Mouse (Mus musculus): ENCODE measurements around the gene Xrcc5. TPM values are rescaled to one million over a fixed set of nuclear protein-coding genes. Genes with fewer than 3 reads are reported as not detected.

Gene Xrcc5
- polyA plus RNA-seq, 1 experiment = 2.6 TPM

DNA sequence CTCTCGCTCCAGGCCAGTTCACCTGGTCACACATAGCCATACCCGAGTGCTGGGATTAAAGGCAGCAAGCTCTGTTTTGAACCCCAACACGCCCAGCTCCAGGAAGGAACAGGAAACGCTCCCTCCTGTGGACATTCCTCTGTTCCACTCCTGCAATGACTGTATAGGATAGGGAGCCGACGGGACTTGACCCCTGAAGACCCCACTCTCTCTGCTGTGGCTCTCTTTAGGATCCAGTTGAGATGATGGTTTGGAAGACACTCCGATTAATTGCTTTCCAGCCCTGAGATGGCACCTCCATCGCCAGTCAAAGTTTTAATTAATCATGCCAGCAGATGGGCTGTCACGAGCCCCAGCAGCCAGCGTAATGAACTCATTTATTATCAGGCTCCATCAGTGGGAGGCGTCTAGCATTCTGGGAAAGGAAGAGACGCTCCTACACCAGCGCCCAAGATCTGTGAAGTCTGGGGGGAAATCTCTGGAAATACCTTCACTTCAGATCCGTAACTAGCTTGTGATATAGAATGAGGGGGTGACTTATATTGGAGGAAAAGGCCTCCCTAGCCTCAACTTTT lies 99.4 kb downstream of the Xrcc5 start:
- no peak for TF ChIP-seq GATA1 (IDR thresholded peaks at IDR 0.05; ENCODE audit: low read length)

DNA sequence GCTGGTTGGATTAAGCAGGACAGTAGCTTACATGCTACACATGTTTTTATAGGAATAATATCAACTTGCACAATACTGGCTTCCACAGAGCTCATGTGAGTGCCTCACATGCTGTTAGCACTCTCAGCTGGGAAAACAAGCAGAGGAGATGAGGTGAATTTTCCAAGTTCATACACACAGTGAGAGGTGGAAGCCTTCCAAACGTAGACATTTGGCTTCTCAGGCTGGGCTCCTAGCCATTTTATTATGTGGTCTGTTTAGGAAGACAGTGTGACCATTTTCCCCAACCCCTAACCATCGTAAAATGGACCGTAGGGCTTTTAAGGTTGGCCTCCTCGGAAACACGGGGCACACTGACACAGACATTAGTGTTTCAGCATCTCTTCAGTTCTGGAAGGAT lies 102.7 kb downstream of the Xrcc5 start:
- TF ChIP-seq GATA1 (IDR thresholded peaks at IDR 0.05; ENCODE audit: low read length) = no peak

DNA sequence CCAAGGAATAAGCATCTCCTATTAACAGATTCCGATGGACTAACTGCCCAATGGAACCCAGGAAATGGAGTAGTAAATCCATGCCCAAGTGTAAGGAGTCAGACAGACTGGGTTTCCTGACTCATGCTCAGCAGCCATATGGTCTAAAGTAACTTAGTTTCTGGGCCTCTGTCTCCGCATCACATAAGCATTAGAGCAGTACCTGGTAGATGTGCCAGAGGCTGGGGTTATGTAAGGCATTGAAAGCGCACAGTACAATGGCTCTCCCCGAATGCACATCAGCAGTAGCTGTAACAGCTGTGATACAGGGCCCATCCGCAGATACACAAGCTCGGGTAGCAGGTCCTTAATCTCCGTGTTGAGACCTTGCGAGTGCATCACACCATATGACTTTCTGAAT lies 103.9 kb downstream of the Xrcc5 start:
- no peak for TF ChIP-seq GATA1 (IDR thresholded peaks at IDR 0.05; ENCODE audit: low read length)

DNA sequence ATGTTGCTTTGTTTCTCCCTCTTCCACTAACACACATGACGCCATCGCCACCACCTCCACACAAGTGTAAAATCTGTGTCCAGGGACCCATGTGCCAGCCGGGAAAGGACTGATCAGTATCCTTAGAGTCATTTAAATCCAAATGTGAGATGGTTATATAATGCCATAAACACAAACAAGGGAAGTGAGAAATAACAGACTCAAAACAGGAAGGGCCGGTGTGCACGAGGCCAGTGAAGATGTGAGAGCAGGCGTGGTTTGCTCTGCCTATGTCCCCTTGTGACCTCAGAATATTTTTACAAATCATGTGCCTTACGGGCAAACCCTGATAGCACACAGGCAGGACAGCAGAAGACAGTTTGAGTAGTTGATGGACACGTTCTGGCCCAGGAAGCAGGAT lies 106.0 kb downstream of the Xrcc5 start:
- TF ChIP-seq GATA1 (IDR thresholded peaks at IDR 0.05; ENCODE audit: low read length) = no peak

DNA sequence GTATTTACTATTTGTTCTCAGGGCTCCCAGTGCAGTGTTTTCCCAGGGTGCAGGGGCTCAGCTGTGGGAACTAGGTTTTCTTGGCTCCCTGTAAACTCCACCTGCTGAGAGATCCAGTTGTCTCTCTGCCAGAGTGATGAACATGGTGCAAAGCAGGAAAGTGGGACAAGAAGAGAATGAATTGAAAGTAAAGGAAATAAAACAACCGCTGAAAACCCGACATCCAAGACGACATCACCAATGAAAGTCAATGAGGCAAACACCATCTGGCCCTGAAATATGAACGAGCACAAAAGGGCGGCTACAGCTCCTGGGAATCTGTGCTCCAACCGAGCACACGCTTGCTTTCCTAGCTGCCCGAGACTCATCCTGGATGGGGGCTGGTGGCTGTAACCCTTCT lies 106.9 kb downstream of the Xrcc5 start:
- no peak for TF ChIP-seq GATA1 (IDR thresholded peaks at IDR 0.05; ENCODE audit: low read length)

DNA sequence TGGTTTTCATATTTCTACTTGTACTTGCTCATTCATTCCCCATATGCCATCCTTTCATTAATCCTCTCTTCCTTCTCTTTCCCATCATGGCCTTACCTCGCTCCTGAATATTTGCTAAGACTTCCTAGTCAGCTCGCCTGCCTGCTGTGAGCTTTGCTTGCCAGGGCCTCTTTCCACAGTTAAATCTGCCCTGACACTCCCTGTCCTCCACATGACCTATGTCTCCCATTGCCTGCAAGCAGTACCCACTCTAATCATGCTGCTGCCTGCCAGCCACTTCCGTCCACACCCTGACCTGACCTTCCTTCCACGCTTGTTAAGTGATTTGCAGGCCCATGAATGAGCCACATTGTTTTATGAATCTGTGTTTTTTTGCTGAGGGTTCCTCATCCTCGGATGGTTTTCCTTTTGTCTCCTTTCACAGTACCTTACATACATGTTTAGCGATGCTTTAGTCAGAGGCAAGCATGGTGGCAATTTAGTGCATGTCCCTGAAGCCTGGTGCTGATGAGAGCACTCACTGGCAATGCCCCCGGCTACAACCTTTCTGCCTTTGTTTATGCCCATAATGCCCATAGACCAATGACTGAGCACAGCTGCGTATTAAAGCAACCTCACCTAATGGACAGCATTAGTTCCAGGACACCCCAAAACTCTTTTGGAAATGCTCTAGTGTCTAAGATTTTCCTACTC lies 107.5 kb downstream of the Xrcc5 start:
- TF ChIP-seq GATA1 (IDR thresholded peaks at IDR 0.05; ENCODE audit: low read length) = no peak

DNA sequence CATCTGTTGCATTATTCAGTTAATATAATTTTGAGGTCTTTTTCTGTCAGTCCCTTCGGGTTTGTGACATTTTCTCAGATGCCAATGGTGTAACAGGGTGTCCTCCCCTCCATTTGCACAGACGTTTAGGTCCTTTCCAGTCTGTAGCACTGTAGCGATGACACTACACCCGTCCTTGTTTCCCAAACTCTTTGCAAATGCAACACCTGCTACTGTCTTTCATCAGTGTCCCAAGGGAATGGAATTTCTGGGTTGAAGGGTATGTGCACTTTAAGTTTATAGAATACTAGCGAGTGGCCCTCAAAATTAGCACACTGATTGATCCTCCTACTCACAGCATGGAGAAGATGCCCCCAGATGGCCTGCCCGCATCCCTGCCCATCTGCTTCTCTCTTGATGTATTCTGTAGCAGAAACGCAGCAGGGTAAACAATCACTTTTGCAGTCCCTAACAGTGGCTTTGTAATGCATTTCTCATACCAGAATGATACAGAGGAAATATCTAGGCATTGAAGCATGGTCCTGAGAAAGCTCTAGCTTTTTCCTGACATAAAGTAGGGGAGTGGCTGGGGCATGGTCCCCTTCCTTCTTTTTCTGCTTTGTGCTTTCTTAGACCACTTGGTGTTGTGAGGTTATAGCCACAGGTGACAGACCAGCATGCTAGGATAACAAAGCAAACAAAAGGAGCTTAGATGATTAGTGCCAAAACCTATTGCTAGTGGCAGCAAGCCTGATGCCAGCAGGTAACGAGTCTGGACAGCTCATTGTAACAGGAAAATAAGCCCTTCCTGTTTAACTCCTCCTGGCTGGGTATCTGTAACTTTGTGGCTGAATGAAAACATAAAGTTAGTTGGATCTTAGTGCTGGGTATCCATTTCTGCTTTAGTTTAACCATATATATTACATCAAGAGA lies 111.8 kb downstream of the Xrcc5 start:
- TF ChIP-seq GATA1 (IDR thresholded peaks at IDR 0.05; ENCODE audit: low read length) = no peak

DNA sequence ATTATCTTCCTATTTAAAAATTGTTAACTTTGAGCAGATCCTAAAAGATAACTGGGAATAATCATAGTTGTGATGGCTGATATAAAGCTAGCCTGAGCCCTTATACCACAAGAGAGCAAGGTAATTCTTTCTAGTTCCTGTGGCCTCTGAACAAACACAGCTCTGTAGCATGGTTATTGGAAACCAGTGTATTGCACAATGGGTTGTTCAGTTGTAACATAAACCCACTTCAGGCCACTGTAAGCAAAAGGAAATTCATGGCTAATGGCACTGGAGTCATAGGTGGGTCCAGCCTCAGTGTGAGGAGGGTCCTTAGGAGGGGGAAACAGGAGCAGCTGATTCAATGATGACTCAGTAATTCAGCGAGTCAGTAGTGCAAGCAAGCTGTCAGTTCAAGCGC lies 113.0 kb downstream of the Xrcc5 start:
- no peak for TF ChIP-seq GATA1 (IDR thresholded peaks at IDR 0.05; ENCODE audit: low read length)

DNA sequence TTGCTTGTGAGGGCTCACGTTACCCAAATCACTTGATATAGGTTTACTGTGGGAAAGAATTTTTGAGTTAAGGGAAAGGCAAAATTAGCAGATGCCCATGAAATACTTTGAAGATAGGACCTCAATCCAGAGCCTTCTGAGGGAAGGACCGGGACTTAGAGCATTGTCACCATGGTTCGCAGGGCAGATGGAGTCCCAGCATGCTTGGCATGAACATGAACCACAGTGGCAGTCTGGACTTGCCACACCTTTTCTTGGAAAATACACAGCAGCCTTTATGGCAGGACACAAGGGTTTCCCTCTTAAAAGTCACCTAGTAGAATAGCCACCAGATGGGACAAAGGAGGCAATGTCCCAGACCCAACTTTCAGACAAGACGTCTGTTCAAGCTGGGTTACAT lies 114.9 kb downstream of the Xrcc5 start:
- no peak for TF ChIP-seq GATA1 (IDR thresholded peaks at IDR 0.05; ENCODE audit: low read length)

DNA sequence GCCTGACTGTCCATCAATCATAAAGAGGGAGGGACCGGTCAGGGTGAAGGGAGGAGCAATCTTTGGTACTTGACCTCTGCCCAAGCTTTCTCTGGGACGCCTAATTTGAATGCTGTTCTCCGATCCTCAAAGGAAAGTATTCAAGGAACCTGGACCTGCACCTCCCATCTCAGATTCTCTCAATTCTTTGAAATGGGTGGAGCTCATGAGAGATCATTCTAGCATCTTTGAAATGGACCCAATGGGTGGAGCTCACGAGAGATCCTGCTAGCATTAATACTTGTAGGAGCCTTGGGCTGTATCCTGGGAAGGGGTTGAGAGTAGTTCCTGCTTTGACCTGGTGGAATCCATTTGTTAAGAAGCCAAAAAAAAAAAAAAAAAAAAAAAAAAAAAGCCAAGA lies 119.2 kb downstream of the Xrcc5 start:
- no peak for TF ChIP-seq GATA1 (IDR thresholded peaks at IDR 0.05; ENCODE audit: low read length)

DNA sequence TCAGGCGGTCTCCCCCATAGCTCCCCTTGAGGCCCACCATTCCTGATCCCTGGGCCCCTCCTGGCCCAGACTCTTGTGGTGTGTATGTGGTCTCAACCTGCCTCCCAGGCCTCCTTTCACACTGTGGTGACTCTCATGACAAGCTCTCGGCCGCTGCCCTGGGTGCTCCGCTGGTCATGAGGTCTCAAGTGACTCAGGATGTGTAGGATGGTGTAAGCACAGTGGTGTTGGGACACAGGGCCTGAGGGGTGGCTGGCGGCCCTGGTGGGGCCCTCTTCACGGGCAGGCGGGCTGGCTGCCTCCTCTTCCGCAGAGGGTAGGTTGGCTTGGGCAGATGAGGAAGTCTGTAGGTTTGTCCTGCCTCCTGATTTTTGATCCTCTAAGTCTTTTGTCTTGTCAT lies 121.3 kb downstream of the Xrcc5 start:
- no peak for TF ChIP-seq GATA1 (IDR thresholded peaks at IDR 0.05; ENCODE audit: low read length)

DNA sequence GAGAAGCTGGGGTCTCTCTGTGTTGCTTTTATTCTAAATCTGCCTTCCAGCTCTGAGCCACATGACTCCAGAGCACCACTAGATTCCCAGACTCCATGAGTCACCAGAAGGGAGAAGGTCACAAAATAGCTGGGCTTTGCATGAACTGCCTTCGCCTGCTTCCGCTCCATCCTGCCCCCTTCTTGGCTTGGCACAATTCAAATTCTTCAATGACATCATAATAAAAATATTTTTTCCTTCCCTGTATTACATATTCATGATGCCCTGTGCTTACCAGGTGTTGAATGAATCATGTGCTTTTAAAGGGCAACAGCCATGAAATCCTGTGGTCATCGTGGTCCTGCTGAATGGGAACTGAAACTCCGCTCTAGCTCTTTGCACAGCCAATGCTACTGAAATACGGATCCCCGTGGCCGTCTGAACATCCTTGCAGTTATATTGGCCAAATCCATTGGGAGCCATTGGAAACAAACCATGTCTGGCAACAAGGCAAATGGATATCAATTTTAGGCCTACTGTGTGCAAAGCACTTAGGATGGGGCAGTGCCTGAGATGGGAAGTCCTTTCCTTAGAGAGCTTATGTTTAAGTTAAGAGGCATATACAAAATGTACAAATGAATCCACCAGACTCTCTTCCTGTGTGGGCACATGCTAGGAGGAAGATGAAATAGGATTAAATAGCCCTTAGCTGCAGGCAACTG lies 122.0 kb downstream of the Xrcc5 start:
- TF ChIP-seq GATA1 (IDR thresholded peaks at IDR 0.05; ENCODE audit: low read length) = no peak

DNA sequence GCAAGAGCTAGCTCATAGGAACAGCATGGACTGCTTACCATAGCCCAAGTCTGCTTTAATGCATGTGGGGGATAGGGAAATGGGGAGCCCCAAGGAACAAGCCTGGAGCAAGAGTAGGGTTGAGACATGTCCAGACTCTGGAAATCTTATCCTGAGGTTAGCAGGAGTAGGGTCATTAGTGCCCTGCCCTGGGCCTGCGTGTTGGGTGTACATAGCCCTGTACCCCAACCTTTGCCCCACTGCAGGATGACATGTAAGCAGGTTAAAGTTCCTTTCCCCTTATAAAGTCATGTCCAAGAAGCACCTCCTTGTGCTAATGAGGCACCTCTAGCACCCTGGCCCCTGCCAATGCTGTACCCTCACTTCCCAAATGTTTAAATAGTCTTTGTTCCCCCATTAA lies 125.4 kb downstream of the Xrcc5 start:
- TF ChIP-seq GATA1 (IDR thresholded peaks at IDR 0.05; ENCODE audit: low read length) = no peak

DNA sequence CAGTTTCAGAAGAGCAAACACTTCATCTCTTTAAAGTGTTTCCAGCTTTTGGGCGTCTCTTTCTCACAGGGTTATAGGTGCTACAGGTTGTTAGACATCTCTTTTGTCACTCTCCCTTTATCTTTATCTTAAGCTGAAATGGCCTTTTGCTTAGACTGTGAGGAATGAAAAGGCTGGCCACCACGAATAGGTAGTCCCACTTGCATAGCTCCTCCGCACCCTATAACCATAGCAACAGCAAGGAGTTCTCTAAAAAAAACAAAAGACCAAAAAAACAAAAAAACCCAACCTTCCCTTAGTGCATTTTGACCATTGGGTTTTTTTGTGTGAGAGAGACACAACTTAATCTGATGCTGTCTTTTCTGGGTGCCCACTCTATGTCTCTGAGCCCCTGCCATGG lies 127.3 kb downstream of the Xrcc5 start:
- no peak for TF ChIP-seq GATA1 (IDR thresholded peaks at IDR 0.05; ENCODE audit: low read length)

DNA sequence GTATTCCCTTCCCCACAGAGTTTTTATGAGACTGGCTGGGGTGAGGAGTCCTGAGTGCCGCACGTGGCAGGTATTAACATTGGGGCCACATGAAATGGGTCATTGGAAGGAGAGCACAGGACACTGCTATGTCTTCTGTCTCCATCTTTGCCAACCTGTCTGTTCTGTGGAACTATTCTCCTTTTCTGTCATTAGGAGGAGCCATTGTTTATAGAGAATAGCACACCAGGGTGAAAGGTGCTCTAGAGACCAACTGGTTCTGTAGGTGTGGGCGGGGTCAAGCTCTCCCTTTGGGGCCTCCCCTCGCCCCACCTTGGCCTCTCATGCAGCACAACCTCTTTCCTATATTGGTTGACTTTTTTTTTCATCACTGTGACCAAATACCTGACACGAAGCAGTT lies 129.7 kb downstream of the Xrcc5 start:
- TF ChIP-seq GATA1 (IDR thresholded peaks at IDR 0.05; ENCODE audit: low read length) = no peak

DNA sequence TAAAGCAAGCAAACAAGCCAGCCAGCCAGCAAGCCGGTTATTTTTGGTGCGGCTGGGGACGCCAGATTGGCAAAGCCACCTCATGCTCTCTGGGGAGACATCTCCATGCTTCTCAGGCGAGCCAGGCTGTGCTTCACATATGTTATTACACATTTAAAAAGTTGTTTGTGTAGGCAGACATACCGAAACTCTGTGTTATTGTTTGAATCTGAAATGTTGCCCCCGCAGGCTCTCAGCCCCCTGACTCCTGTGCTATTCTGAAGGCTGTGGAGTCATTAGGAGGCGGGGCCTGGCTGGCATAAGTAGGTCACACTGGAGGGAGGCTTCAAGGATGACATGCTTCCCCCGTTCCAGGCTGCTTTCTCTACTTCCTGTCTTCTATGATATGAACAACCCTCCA lies 131.9 kb downstream of the Xrcc5 start:
- TF ChIP-seq GATA1 (IDR thresholded peaks at IDR 0.05; ENCODE audit: low read length) = no peak
